Mouse (Mus musculus) cerebellum, postnatal 4 days (tissue): ENCODE measurements around the gene Eif4a3.
"Not testable (repeated sequence)": the region's sequence is repeated elsewhere in the genome, so short reads cannot be mapped to it uniquely, and the experiment has no call there.

Source experiments
- DNase-seq, 2 experiments: peaks; one replicate each; pipeline ENCODE4 v3.0.0; 2022; ENCODE audit warnings: low spot score in 2 of 2, mixed read lengths in 1 of 2

The Eif4a3 gene

GRCm38 (mm10) chr11:119245543-119245942 is 54.3 kb downstream of the Eif4a3 start:
- not testable (repeated sequence) for DNase-seq

DNA sequence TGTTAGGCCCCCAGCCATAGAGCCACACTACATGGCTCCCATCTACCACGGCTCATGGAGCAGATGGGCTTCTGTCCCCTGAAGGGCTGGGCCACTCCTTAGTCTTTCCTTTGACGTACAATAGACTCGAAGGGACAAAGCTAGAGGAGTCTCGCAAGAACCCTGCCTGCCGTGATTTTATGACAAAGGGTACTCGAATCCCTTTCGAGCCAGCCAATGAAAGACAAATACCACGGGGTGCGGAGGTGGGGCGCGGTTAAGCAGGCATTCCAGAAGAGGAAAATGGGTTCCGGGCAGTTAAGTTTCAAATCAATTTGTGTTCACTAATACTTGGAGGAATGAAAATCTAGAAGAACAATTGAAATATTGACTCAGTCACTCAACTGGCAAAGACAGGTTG is 60.4 kb downstream of the Eif4a3 start:
- DNase-seq, result no peak
